In genomic region chr1:191717141-191717540, GRCm38 (mm10) we compare ENCODE assay signal across 8 mouse cellular contexts. TPM values are rescaled to one million over a fixed set of nuclear protein-coding genes. Genes with fewer than 3 reads are reported as not detected.
DNase-seq lines count a peak whose midpoint lies in the region; ATAC-seq and TF ChIP-seq lines count a peak whose summit lies in the region.

No protein-coding gene starts in this region.

- peak overlapping the region; percentile 81 for H3K4me2 ChIP-seq in forebrain, embryonic 15.5 days (replicated peaks)
- peak overlapping the region; percentile 67 for H3K4me2 ChIP-seq in liver, embryonic 14.5 days (ENCODE audit: low read depth)

- no peaks in the 10 kb centered on the region for H3K36me3 ChIP-seq in forebrain, embryonic 15.5 days
- no peaks in the 10 kb centered on the region for H3K36me3 ChIP-seq in liver, embryonic 14.5 days (replicated peaks; ENCODE audit: control insufficient read depth, insufficient read depth, low read depth)

- H3K4me1 ChIP-seq in forebrain, embryonic 15.5 days = peaks cover 32% of the 10 kb centered on the region
- H3K4me1 ChIP-seq in liver, embryonic 14.5 days (replicated peaks; ENCODE audit: control insufficient read depth in 2 of 2, insufficient read depth in 2 of 2, low read length in 1 of 2) = no peaks in the 10 kb centered on the region; a peak in 1 of 4 replicates

- TF ChIP-seq CTCF in liver, embryonic 14.5 days (IDR thresholded peaks at IDR 0.05; ENCODE audit: low read depth) = no peak

- peak; percentile 23; the same call in 1 of the 2 replicates for ATAC-seq in forebrain, embryonic 15.5 days (replicated peaks)
- no peak for ATAC-seq in liver, embryonic 14.5 days (ENCODE audit: insufficient read depth)

- H3K9ac ChIP-seq in forebrain, embryonic 15.5 days (replicated peaks) = peak overlapping the region; percentile 98
- no peak overlapping the region for H3K9ac ChIP-seq in liver, embryonic 14.5 days (replicated peaks)

- H3K9me3 ChIP-seq in forebrain, embryonic 15.5 days = no peaks in the 10 kb centered on the region
- H3K9me3 ChIP-seq in liver, embryonic 14.5 days (ENCODE audit: control insufficient read depth, low read length) = no peaks in the 10 kb centered on the region

- 0% methylated on average over 1 of the region's 1 CpGs for WGBS in forebrain, embryonic 15.5 days
- 5% methylated on average over 1 of the region's 1 CpGs for WGBS in liver, embryonic 14.5 days (ENCODE audit: insufficient replicate concordance)

- peak overlapping the region; percentile 95 for H3K27ac ChIP-seq in forebrain, embryonic 15.5 days (replicated peaks)
- no peak overlapping the region for H3K27ac ChIP-seq in liver, embryonic 14.5 days

- no peaks in the 10 kb centered on the region for H3K27me3 ChIP-seq in forebrain, embryonic 15.5 days
- H3K27me3 ChIP-seq in liver, embryonic 14.5 days (ENCODE audit: control insufficient read depth, insufficient read depth, low read length) = peaks cover 36% of the 10 kb centered on the region

- no peak for TF ChIP-seq EP300 in liver, embryonic 14.5 days (IDR thresholded peaks at IDR 0.05; ENCODE audit: low read depth)

- peak overlapping the region; percentile 99 for H3K4me3 ChIP-seq in forebrain, embryonic 15.5 days
- peak overlapping the region in 1 of 2 experiments; percentile 61; a peak in 1 of 4 replicates for H3K4me3 ChIP-seq in liver, embryonic 14.5 days (ENCODE audit: insufficient read depth in 1 of 2, low read depth in 2 of 2, low read length in 2 of 2)

- peak; percentile 9 for DNase-seq in embryo, embryonic 11 days
- no peak for DNase-seq in embryo, embryonic 9.5 days (ENCODE audit: extremely low spot score)
- peak; percentile 40 for DNase-seq in 3T3-L1 (ENCODE audit: low read depth, low spot score)
- DNase-seq in liver, embryonic 14.5 days (ENCODE audit: low read depth in 3 of 3, low spot score in 3 of 3) = no peak
- no peak for DNase-seq in urinary bladder, postnatal 10 days (ENCODE audit: low spot score)
- DNase-seq in layer of hippocampus, adult 8-10 months (ENCODE audit: low spot score in 2 of 2) = no peak
- DNase-seq in Muller cell, postnatal 12 days (ENCODE audit: inconsistent ontology term) = no peak

RNA-seq across cellular contexts. Expression of gene Lpgat1, which starts 0.5 kb away (rescaled TPM):
- 32.2 and 33.9 TPM in 2 replicates for polyA plus RNA-seq in forebrain, embryonic 15.5 days (2015; fragmentation: Nextera tagmentation; extraction: Ambion mirVana)
- polyA plus RNA-seq in liver, embryonic 14.5 days (2012; rRNA removed) = 3.0 and 4.3 TPM in 2 replicates
- polyA plus RNA-seq in liver, embryonic 14.5 days (2014; fragmentation: Nextera tagmentation; extraction: Ambion mirVana) = 7.7 and 12.9 TPM in 2 replicates
- total RNA-seq in layer of hippocampus, adult 8-10 months (2022) = 100 to 1,000 TPM; 123 to 147 (median 134) TPM

Comparison
In these comparisons a context has a peak if more than half of its experiments do, and no peak if none do; other contexts are left out.
1. DNase-seq: peak in embryo, embryonic 11 days (single experiment) and 3T3-L1 (single experiment); none in embryo, embryonic 9.5 days (single experiment), liver, embryonic 14.5 days (0 of 3), urinary bladder, postnatal 10 days (single experiment), layer of hippocampus, adult 8-10 months (0 of 2) and Muller cell, postnatal 12 days (single experiment).